19 mouse cellular contexts compared by ENCODE assay signal in genomic region chr2:102113801-102114200, GRCm38 (mm10).
DNase-seq lines count a peak whose midpoint lies in the region; ATAC-seq and TF ChIP-seq lines count a peak whose summit lies in the region.
"Had no signal": no experiment of that assay in that cellular context is flagged by ENCODE, and none has a peak within 500 bp of the region (broad histone marks: within the 10 kb centered on the region; RNA-seq: fewer than 3 reads in every experiment).

No protein-coding gene starts in this region.

- ATAC-seq in heart, embryonic 13.5 days (ENCODE audit: extremely low read depth, insufficient number of reproducible peaks, low FRiP score, low TSS enrichment): no peak
- no peak for ATAC-seq in kidney, embryonic 14.5 days (ENCODE audit: low FRiP score, low TSS enrichment)
- ATAC-seq in kidney, embryonic 16.5 days (ENCODE audit: low FRiP score, low TSS enrichment): no peak
- ATAC-seq: midbrain, embryonic 16.5 days had no signal

- peaks cover 7% of the 10 kb centered on the region for H3K36me3 ChIP-seq in heart, embryonic 13.5 days
- H3K36me3 ChIP-seq in kidney, embryonic 14.5 days (ENCODE audit: control insufficient read depth, insufficient read depth, low read length): peaks cover 4% of the 10 kb centered on the region; the same call in 1 of the 2 replicates
- H3K36me3 ChIP-seq in ES-E14 (ENCODE audit: control insufficient read depth, insufficient read depth, low read length, poor library complexity, severe bottlenecking): no peaks in the 10 kb centered on the region; the same call in 1 of the 2 replicates
- H3K36me3 ChIP-seq in kidney, embryonic 16.5 days (ENCODE audit: insufficient read depth, low read length): 0 out of 2 replicates have a peak, but pooled peaks cover 5% of the 10 kb centered on the region
- H3K36me3 ChIP-seq: hindbrain, embryonic 15.5 days had no signal

- H3K27ac ChIP-seq in heart, embryonic 13.5 days (replicated peaks): no peak overlapping the region
- H3K27ac ChIP-seq in kidney, embryonic 14.5 days (ENCODE audit: low read depth, low read length): no peak overlapping the region
- no peak overlapping the region for H3K27ac ChIP-seq in ES-E14 (ENCODE audit: insufficient read depth, low read depth, low read length, poor library complexity, severe bottlenecking)
- H3K27ac ChIP-seq in kidney, embryonic 16.5 days (ENCODE audit: low read length): peak overlapping the region; percentile 54; the same call in 1 of the 2 replicates
- H3K27ac ChIP-seq: forebrain, embryonic 12.5 days; hindbrain, embryonic 15.5 days; neural tube, embryonic 15.5 days; stomach, embryonic 15.5 days had no signal

- in situ Hi-C loops in ES-E14 (cut with MboI; ENCODE audit: low sequenced_read_pairs in 2 of 2, unreplicated experiment in 2 of 2): no loop called here

- H3K9me3 ChIP-seq in heart, embryonic 13.5 days: no peaks in the 10 kb centered on the region
- no peaks in the 10 kb centered on the region for H3K9me3 ChIP-seq in kidney, embryonic 14.5 days (ENCODE audit: control insufficient read depth, low read length)
- H3K9me3 ChIP-seq in ES-E14 (ENCODE audit: control insufficient read depth, insufficient read depth, low read depth, low read length): no peaks in the 10 kb centered on the region
- no peaks in the 10 kb centered on the region for H3K9me3 ChIP-seq in kidney, embryonic 16.5 days (ENCODE audit: low read length)
- H3K9me3 ChIP-seq: forebrain, embryonic 12.5 days; hindbrain, embryonic 15.5 days; neural tube, embryonic 15.5 days; stomach, embryonic 15.5 days had no signal

- peaks cover 59% of the 10 kb centered on the region for H3K4me1 ChIP-seq in heart, embryonic 13.5 days
- peaks cover 7% of the 10 kb centered on the region; the same call in 1 of the 2 replicates for H3K4me1 ChIP-seq in kidney, embryonic 14.5 days (ENCODE audit: control insufficient read depth, insufficient read depth, low read length)
- peaks cover 36 to 55% of the 10 kb centered on the region in 2 experiments for H3K4me1 ChIP-seq in ES-E14 (ENCODE audit: control insufficient read depth in 2 of 2, insufficient read depth in 2 of 2, low read length in 2 of 2, poor library complexity in 1 of 2)
- peaks cover 30% of the 10 kb centered on the region for H3K4me1 ChIP-seq in kidney, embryonic 16.5 days (ENCODE audit: insufficient read depth, low read length)

- H3K4me2 ChIP-seq in heart, embryonic 13.5 days: peak overlapping the region; percentile 34; the same call in 1 of the 2 replicates
- no peak overlapping the region for H3K4me2 ChIP-seq in kidney, embryonic 14.5 days (replicated peaks; ENCODE audit: low read depth, low read length)
- 0 out of 2 replicates have a peak overlapping the region, but pooled peaks have one; percentile 11 for H3K4me2 ChIP-seq in kidney, embryonic 16.5 days (replicated peaks; ENCODE audit: low read depth, low read length)
- H3K4me2 ChIP-seq: forebrain, embryonic 12.5 days; hindbrain, embryonic 15.5 days; neural tube, embryonic 15.5 days; stomach, embryonic 15.5 days had no signal

- H3K4me3 ChIP-seq in heart, embryonic 13.5 days: no peak overlapping the region
- no peak overlapping the region for H3K4me3 ChIP-seq in kidney, embryonic 14.5 days (ENCODE audit: low read length)
- H3K4me3 ChIP-seq in ES-E14 (ENCODE audit: insufficient read depth in 1 of 2, low read depth in 1 of 2, low read length in 2 of 2, poor library complexity in 1 of 2, severe bottlenecking in 1 of 2): no peak overlapping the region
- H3K4me3 ChIP-seq in kidney, embryonic 16.5 days (ENCODE audit: low read length): no peak overlapping the region
- H3K4me3 ChIP-seq: forebrain, embryonic 12.5 days; hindbrain, embryonic 15.5 days; neural tube, embryonic 15.5 days; stomach, embryonic 15.5 days had no signal

- WGBS in heart, embryonic 13.5 days: 84% methylated on average over 3 of the region's 3 CpGs
- WGBS in kidney, embryonic 14.5 days: 100% methylated on average over 3 of the region's 3 CpGs
- 92% methylated on average over 3 of the region's 3 CpGs for WGBS in kidney, embryonic 16.5 days

- no peak overlapping the region for H3K9ac ChIP-seq in heart, embryonic 13.5 days
- H3K9ac ChIP-seq in kidney, embryonic 14.5 days (ENCODE audit: low read depth, low read length): no peak overlapping the region
- H3K9ac ChIP-seq in ES-E14 (ENCODE audit: insufficient read depth, low read depth, low read length, poor library complexity, severe bottlenecking): peak overlapping the region; percentile 23; the same call in 1 of the 2 replicates
- no peak overlapping the region for H3K9ac ChIP-seq in kidney, embryonic 16.5 days (replicated peaks; ENCODE audit: low read length)
- H3K9ac ChIP-seq: forebrain, embryonic 12.5 days; hindbrain, embryonic 15.5 days; neural tube, embryonic 15.5 days; stomach, embryonic 15.5 days had no signal

- no peaks in the 10 kb centered on the region for H3K27me3 ChIP-seq in heart, embryonic 13.5 days (replicated peaks)
- no peaks in the 10 kb centered on the region for H3K27me3 ChIP-seq in kidney, embryonic 14.5 days (ENCODE audit: control insufficient read depth, insufficient read depth, low read length)
- no peaks in the 10 kb centered on the region for H3K27me3 ChIP-seq in kidney, embryonic 16.5 days (ENCODE audit: insufficient read depth, low read length)
- H3K27me3 ChIP-seq: forebrain, embryonic 12.5 days; hindbrain, embryonic 15.5 days; neural tube, embryonic 15.5 days; stomach, embryonic 15.5 days had no signal

- DNase-seq in heart, adult 8-10 months (ENCODE audit: low spot score): no peak
- peak; percentile 42 to 52 for DNase-seq in kidney, adult 8-10 months
- DNase-seq in ES-E14 (ENCODE audit: low read depth, low spot score): no peak
- DNase-seq in spleen, adult 12 weeks (ENCODE audit: low spot score): no peak
- no peak for DNase-seq in gastrocnemius, postnatal 10 days
- DNase-seq: B cell, adult 2 months; cerebellum, postnatal 36 days; lung, postnatal 14 days; right cerebral cortex, postnatal 14 days; thymus, adult 18-20 months; thymus, postnatal 4 days had no signal

TF ChIP-seq in ES-E14, 5 proteins besides CTCF, POLR2A, EP300 and RAD21:
- TF ChIP-seq MAFK (IDR thresholded peaks at IDR 0.05; ENCODE audit: insufficient read depth, low read depth, low read length): no peak
- no peak for TF ChIP-seq ZC3H11A (IDR thresholded peaks at IDR 0.05; ENCODE audit: borderline replicate concordance, low read depth, low read length)
- TF ChIP-seq ZNF384 (IDR thresholded peaks at IDR 0.05; ENCODE audit: low read depth, low read length): no peak
- TF ChIP-seq CHD2 (IDR thresholded peaks at IDR 0.05; ENCODE audit: low read depth, low read length): no peak
- TF ChIP-seq HCFC1 (IDR thresholded peaks at IDR 0.05; ENCODE audit: borderline replicate concordance, insufficient read depth, low read length): no peak

Comparison
In these comparisons a context has a peak if more than half of its experiments do, and no peak if none do; other contexts are left out.
1. DNase-seq: peak in kidney, adult 8-10 months (2 of 2); none in heart, adult 8-10 months (single experiment), ES-E14 (single experiment), spleen, adult 12 weeks (single experiment) and gastrocnemius, postnatal 10 days (single experiment).